Mouse (Mus musculus) lung, embryonic 14.5 days (tissue): ENCODE data around the gene Ccnb1ip1. TPM values are rescaled to one million over a fixed set of nuclear protein-coding genes. Genes with fewer than 3 reads are reported as not detected.

Source experiments
- ATAC-seq: fragments of 200-750 bp; cut with Nextera tagmentation; 2 replicates; pipeline ENCODE4 v1.8.0; 2017; ENCODE audit warnings: mild to moderate bottlenecking, moderate TSS enrichment, moderate library complexity; ENCODE audit not compliant: insufficient read depth
- DNase-seq: peaks from one replicate; pipeline ENCODE4 v3.0.0-alpha.2; 2015
- H3K27ac ChIP-seq: fragments of 300-500 bp; sonication (generic); 2 replicates; pipeline ENCODE4 v1.5.1; 2014; ENCODE audit warnings: low read depth, mild to moderate bottlenecking, moderate library complexity
- H3K27me3 ChIP-seq: fragments of 300-500 bp; sonication (generic); 2 replicates; pipeline ENCODE4 v1.6.1; 2014; ENCODE audit warnings: low read length, control low read depth; ENCODE audit not compliant: insufficient read depth
- H3K36me3 ChIP-seq: fragments of 300-500 bp; sonication (generic); 2 replicates; pipeline ENCODE4 v1.6.1; 2014; ENCODE audit warnings: control low read depth; ENCODE audit not compliant: insufficient read depth
- H3K4me1 ChIP-seq: fragments of 300-500 bp; sonication (generic); 2 replicates; pipeline ENCODE4 v1.6.1; 2014; ENCODE audit warnings: antibody characterized with exemption, control low read depth; ENCODE audit not compliant: insufficient read depth
- H3K4me2 ChIP-seq: fragments of 300-500 bp; sonication (generic); 2 replicates; pipeline ENCODE4 v1.6.1; 2014; ENCODE audit warnings: mild to moderate bottlenecking
- H3K4me3 ChIP-seq: fragments of 300-500 bp; sonication (generic); 2 replicates; pipeline ENCODE4 v1.5.1; 2014; ENCODE audit warnings: low read depth, low read length
- H3K9ac ChIP-seq: fragments of 300-500 bp; sonication (generic); 2 replicates; pipeline ENCODE4 v1.6.1; 2014
- H3K9me3 ChIP-seq: fragments of 300-500 bp; sonication (generic); 2 replicates; pipeline ENCODE4 v1.6.1; 2016; ENCODE audit warnings: low read depth, low read length, control low read depth
- CTCF ChIP-seq: IDR thresholded peaks from 2 replicates; pipeline ENCODE4 v1.5.1; 2016; ENCODE audit warnings: antibody characterized with exemption, low read depth
- WGBS: fragments of 180-500 bp; shearing (Covaris S2); extraction: QIAGEN DNeasy Blood & Tissue Kit; methylation state at CpG from one replicate; pipeline ENCODE4 v1.1.7; 2014; 5-methylcytosine and 5-hydroxymethylcytosine counted together
- polyA plus RNA-seq: library from polyadenylated mRNA; unstranded; fragments of >200 nt; fragmentation: Nextera tagmentation; extraction: Ambion mirVana; gene quantifications from 2 replicates; pipeline ENCODE4 v1.2.1, GENCODE M21; 2014

Ccnb1ip1 gene
- polyA plus RNA-seq, 1 experiment from 2014 or later: not detected

- Histone ChIP-seq H3K9me3 (no peaks in the 10 kb centered on the region), H3K4me3 (no peak overlapping the region), H3K27ac (no peak overlapping the region), H3K27me3 (no peaks in the 10 kb centered on the region), H3K9ac (no peak overlapping the region), H3K36me3 (no peaks in the 10 kb centered on the region), H3K4me2 (no peak overlapping the region), H3K4me1 (no peaks in the 10 kb centered on the region)
- peak; percentile 56 for TF ChIP-seq CTCF
- ATAC-seq (no peak; the same call in 1 of the 2 replicates), DNase-seq (peak; percentile 86)
- 1% methylated on average over 3 of the region's 3 CpGs for WGBS
Observed at GRCm38 (mm10) chr14:50799502-50800259, 7.9 kb downstream of the Ccnb1ip1 start.

DNA sequence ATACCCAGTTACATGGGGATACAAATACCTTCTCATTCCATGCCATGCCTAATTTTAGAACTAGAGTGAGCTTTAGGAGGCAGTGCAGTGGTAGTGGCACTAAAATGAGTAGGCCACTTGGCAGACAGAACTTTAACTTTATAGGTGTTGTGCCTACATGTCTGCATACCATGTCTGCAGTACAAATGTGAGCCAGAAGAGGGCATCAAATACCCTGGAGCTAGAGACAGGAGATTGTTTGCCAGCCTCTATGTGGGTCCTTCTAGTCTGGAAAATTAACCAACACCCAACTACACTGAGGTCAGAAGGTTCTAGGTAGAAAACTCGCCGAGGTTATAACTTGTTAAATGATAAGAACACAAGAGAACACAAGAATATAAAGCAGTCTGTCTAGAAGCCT, 9.0 kb downstream of the Ccnb1ip1 start:
- Histone ChIP-seq H3K27ac (no peak overlapping the region), H3K4me1 (no peaks in the 10 kb centered on the region), H3K9me3 (no peaks in the 10 kb centered on the region), H3K27me3 (no peaks in the 10 kb centered on the region), H3K36me3 (no peaks in the 10 kb centered on the region), H3K9ac (no peak overlapping the region), H3K4me2 (no peak overlapping the region), H3K4me3 (no peak overlapping the region)
- 52% methylated on average over 2 of the region's 2 CpGs for WGBS
- peak; percentile 42; the same call in 1 of the 2 replicates for TF ChIP-seq CTCF
- no peak for ATAC-seq
- peak; percentile 39 for DNase-seq

- WGBS: 74% methylated on average over 1 of the region's 1 CpGs
- H3K36me3 ChIP-seq: no peaks in the 10 kb centered on the region
Observed at GRCm38 (mm10) chr14:50796464-50796863, 11.1 kb downstream of the Ccnb1ip1 start.

DNA sequence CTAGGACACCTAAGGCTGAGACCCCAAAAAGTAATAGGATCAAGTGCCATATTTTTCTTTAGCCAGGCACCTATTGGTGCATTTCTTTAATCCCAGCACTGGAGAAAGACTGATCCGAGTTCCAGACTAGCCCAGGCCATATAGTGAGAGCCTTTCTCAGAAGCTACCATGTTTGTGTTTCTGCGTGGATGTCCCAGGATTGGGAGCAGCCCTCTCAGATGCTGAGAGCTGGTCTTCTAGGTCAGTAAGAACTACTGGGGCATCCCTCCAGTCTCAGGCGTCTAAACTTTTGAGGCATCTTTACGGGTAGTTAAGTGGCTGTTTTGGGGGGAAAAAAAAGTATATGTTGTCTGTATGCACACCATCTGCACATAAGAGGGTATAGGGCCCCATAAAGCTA, 11.6 kb downstream of the Ccnb1ip1 start:
- Histone ChIP-seq H3K9ac (no peak overlapping the region), H3K27ac (no peak overlapping the region), H3K36me3 (no peaks in the 10 kb centered on the region), H3K4me3 (no peak overlapping the region), H3K27me3 (no peaks in the 10 kb centered on the region), H3K9me3 (no peaks in the 10 kb centered on the region), H3K4me1 (no peaks in the 10 kb centered on the region), H3K4me2 (no peak overlapping the region)
- ATAC-seq (no peak), DNase-seq (no peak)
- TF ChIP-seq CTCF: no peak
- 77% methylated on average over 4 of the region's 4 CpGs for WGBS

More at GRCm38 (mm10) chr14:50796464-50796863, 11.1 kb downstream of the Ccnb1ip1 start:
- H3K27me3 ChIP-seq: no peaks in the 10 kb centered on the region
- no peaks in the 10 kb centered on the region for H3K9me3 ChIP-seq
- H3K4me1 ChIP-seq: no peaks in the 10 kb centered on the region
- no peak for TF ChIP-seq CTCF
- no peak for ATAC-seq
- H3K9ac ChIP-seq: no peak overlapping the region
- H3K27ac ChIP-seq: no peak overlapping the region
- H3K4me3 ChIP-seq: no peak overlapping the region
- no peak for DNase-seq
- H3K4me2 ChIP-seq: no peak overlapping the region

DNA sequence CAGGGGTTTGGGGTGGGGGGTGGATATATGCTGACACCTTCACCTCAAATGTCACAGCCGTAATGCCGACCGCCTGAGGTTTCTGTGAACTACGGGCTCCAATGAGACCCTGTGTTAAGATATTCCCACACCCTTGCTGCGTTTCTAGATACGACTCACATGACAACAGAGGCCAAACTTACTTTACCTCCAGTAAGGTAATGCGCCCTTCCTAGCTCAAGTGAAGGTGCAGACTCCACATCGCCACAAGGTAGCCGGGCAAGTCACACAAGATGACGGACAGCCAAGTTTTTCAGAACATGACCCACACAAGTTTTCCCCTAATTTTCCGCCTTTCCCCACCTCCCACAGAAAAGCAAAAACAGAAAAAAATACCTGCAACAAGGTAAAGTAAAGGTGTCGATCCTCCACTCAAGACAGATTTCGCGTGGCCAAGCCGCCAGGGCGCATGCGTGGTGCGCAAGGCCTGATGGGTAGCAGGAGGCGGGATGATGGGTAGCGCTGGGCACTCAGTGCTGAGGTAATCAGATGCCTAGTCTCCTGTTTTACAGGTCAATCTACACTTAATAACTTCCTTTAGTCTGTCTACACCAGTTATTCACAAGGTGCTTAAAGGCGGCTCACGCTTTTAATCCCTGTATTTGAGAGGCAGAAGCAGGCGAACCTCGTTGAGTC, 12.1 kb downstream of the Ccnb1ip1 start:
- Histone ChIP-seq H3K4me1 (no peaks in the 10 kb centered on the region), H3K27me3 (no peaks in the 10 kb centered on the region), H3K27ac (no peak overlapping the region), H3K9me3 (no peaks in the 10 kb centered on the region), H3K4me3 (no peak overlapping the region), H3K4me2 (no peak overlapping the region), H3K36me3 (no peaks in the 10 kb centered on the region), H3K9ac (no peak overlapping the region)
- no peak for DNase-seq
- TF ChIP-seq CTCF: no peak
- no peak for ATAC-seq
- 90% methylated on average over 24 of the region's 24 CpGs for WGBS

DNA sequence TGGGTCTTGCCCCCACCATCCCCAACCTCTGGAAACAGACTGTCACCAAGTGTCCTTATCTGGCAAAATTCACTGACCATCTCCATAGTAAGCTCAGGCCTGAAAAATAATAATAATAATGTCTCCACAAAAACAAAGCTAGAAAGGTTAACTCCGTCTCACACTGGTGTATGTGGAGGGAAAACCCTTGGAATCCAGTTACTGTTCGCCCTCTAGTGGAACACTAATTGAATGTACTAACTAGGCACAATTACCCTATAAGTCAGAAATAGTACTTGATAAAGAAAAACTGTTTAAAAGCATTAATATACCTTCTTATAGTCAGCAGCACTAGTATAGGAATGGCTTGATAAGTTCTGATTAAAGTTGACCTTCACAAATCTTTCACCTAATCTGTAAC, 19.4 kb downstream of the Ccnb1ip1 start:
- H3K9ac ChIP-seq: no peak overlapping the region
- no peaks in the 10 kb centered on the region for H3K9me3 ChIP-seq
- no peak overlapping the region for H3K27ac ChIP-seq
- peak; percentile 73 for DNase-seq
- TF ChIP-seq CTCF: peak; percentile 45
- no peaks in the 10 kb centered on the region for H3K36me3 ChIP-seq
- no peak for ATAC-seq
- no peaks in the 10 kb centered on the region; the same call in 1 of the 2 replicates for H3K4me1 ChIP-seq
- H3K4me3 ChIP-seq: no peak overlapping the region
- 9% methylated on average over 2 of the region's 2 CpGs for WGBS
- H3K4me2 ChIP-seq: no peak overlapping the region
- no peaks in the 10 kb centered on the region for H3K27me3 ChIP-seq

DNA sequence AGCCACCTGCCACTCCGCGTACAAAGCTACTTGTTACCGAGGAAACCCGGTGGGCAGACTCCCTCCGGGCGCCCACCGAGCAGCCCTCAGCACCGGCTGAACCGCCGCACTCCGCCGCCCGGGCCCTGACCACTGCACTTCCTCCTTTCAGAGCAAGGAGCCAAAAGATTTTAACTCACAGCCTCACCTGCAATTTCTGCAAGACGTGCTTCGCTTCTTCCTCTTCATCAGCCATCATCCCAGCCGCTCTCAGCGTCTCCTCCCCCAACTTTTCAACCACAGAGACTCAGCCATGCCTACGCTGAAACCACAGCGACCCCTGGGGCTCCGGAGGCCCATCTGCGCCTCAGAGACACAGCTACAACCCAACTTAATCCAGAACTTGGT, 22.3 kb downstream of the Ccnb1ip1 start, which contains the start of gene Ttc5:
TSS of gene Ttc5 (minus strand) at position 269 of the 387 bp plus-strand sequence.
- H3K27me3 ChIP-seq: no peaks in the 10 kb centered on the region
- no peaks in the 10 kb centered on the region; the same call in 1 of the 2 replicates for H3K4me1 ChIP-seq
- peak; percentile 91 for TF ChIP-seq CTCF
- H3K4me3 ChIP-seq: peak within 1 kb of the TSS; percentile 75
- peak within 1 kb of the TSS; percentile 46; the same call in 1 of the 2 replicates for H3K27ac ChIP-seq
- H3K9me3 ChIP-seq: no peaks in the 10 kb centered on the region
- peaks cover 13% of the 10 kb centered on the region; the same call in 1 of the 2 replicates for H3K36me3 ChIP-seq
- DNase-seq (peak; percentile 95), ATAC-seq (peak; percentile 98)
- H3K4me2 ChIP-seq: peak within 1 kb of the TSS; percentile 73
- H3K9ac ChIP-seq: peak within 1 kb of the TSS; percentile 65
- WGBS: under 1% methylated on average over 21 of the region's 21 CpGs
